Comparison of ENCODE assay signal across 30 mouse cellular contexts in genomic region chrX:140822295-140822694, GRCm38 (mm10). TPM values are rescaled to one million over a fixed set of nuclear protein-coding genes. Genes with fewer than 3 reads are reported as not detected.
"Had no signal": no experiment of that assay in that cellular context is flagged by ENCODE, and none has a peak within 500 bp of the region (broad histone marks: within the 10 kb centered on the region; RNA-seq: fewer than 3 reads in every experiment).

No protein-coding gene starts in this region.

- DNase-seq: forebrain, postnatal 0 days; gastrocnemius, postnatal 14 days; gastrocnemius, postnatal 36 days; heart, adult 11 months; heart, adult 2 months; heart, postnatal 14 days; heart, postnatal 36 days; kidney, adult 11 months; kidney, adult 2 months; kidney, postnatal 14 days; kidney, postnatal 36 days; layer of hippocampus, adult 9-11 months; layer of hippocampus, postnatal 36 days; left cerebral cortex, postnatal 4 days had no signal

- H3K9ac ChIP-seq: forebrain, embryonic 15.5 days; forebrain, postnatal 0 days; heart, embryonic 13.5 days; heart, embryonic 15.5 days; hindbrain, embryonic 13.5 days; hindbrain, embryonic 15.5 days; limb, embryonic 13.5 days had no signal

- H3K27me3 ChIP-seq: forebrain, embryonic 15.5 days; heart, embryonic 15.5 days; hindbrain, embryonic 15.5 days had no signal

- H3K4me1 ChIP-seq: forebrain, embryonic 15.5 days; heart, embryonic 13.5 days; heart, embryonic 15.5 days; hindbrain, embryonic 13.5 days; hindbrain, embryonic 15.5 days; limb, embryonic 13.5 days had no signal

- H3K9me3 ChIP-seq: forebrain, embryonic 15.5 days; heart, embryonic 13.5 days; heart, embryonic 15.5 days; hindbrain, embryonic 13.5 days; hindbrain, embryonic 15.5 days; limb, embryonic 13.5 days had no signal

- H3K36me3 ChIP-seq: forebrain, embryonic 15.5 days; heart, embryonic 13.5 days; heart, embryonic 15.5 days; hindbrain, embryonic 13.5 days; hindbrain, embryonic 15.5 days; limb, embryonic 13.5 days had no signal

- ATAC-seq: forebrain, embryonic 15.5 days; forebrain, postnatal 0 days; hindbrain, postnatal 0 days; intestine, embryonic 16.5 days had no signal

- H3K27ac ChIP-seq: forebrain, embryonic 15.5 days; heart, adult 2 months; heart, embryonic 13.5 days; heart, embryonic 15.5 days; hindbrain, embryonic 13.5 days; hindbrain, embryonic 15.5 days; hindbrain, postnatal 0 days; kidney, postnatal 0 days; limb, embryonic 13.5 days had no signal

- H3K4me2 ChIP-seq: forebrain, embryonic 15.5 days; heart, embryonic 11.5 days; heart, embryonic 13.5 days; heart, embryonic 15.5 days; hindbrain, embryonic 13.5 days; hindbrain, embryonic 15.5 days; limb, embryonic 13.5 days had no signal

- H3K4me3 ChIP-seq: forebrain, embryonic 15.5 days; heart, adult 2 months; heart, embryonic 13.5 days; heart, embryonic 15.5 days; hindbrain, embryonic 13.5 days; hindbrain, embryonic 15.5 days; limb, embryonic 13.5 days had no signal

RNA-seq across cellular contexts. Expression of gene Tex13b, which starts 9.1 kb away (rescaled TPM):
- polyA plus RNA-seq: forebrain, embryonic 15.5 days; forebrain, postnatal 0 days; gonadal fat pad, adult 2 months; heart, adult 2 months; heart, embryonic 11.5 days; heart, embryonic 13.5 days; heart, embryonic 15.5 days; heart, postnatal 0 days; hindbrain, embryonic 11.5 days; hindbrain, embryonic 13.5 days; hindbrain, embryonic 15.5 days; hindbrain, postnatal 0 days; intestine, embryonic 16.5 days; kidney, adult 2 months; kidney, embryonic 14.5 days; large intestine, adult 2 months; limb, embryonic 11.5 days; limb, embryonic 13.5 days had no signal
